Mouse (Mus musculus): ENCODE results near the gene Gucy1b1.
A peak's percentile ranks its signal among the peaks of the same experiment; 100 is the strongest.

Gucy1b1 gene

GRCm38 (mm10) chr3:82074201-82074851 is at the start of gene Gucy1b1:
TSS of gene Gucy1b1 (minus strand) at chr3:82074689.
- peak; percentile 38 to 44 for DNase-seq (ENCODE audit: low spot score in 2 of 2)

- no peak for DNase-seq (ENCODE audit: low spot score in 2 of 2)
These were observed 44.4 kb upstream of the Gucy1b1 start for GRCm38 (mm10) chr3:82118916-82119315.

- no peak for DNase-seq (ENCODE audit: low spot score in 2 of 2)
These were observed 38.0 kb upstream of the Gucy1b1 start for GRCm38 (mm10) chr3:82112439-82112838.

- no peak for DNase-seq (ENCODE audit: low spot score in 2 of 2)
These were observed 37.5 kb upstream of the Gucy1b1 start for GRCm38 (mm10) chr3:82111986-82112385.

- no peak for DNase-seq (ENCODE audit: low spot score in 2 of 2)
These were observed 34.5 kb upstream of the Gucy1b1 start for GRCm38 (mm10) chr3:82108951-82109350.

- no peak for DNase-seq (ENCODE audit: low spot score in 2 of 2)
These were observed 29.7 kb upstream of the Gucy1b1 start for GRCm38 (mm10) chr3:82104229-82104628.

- DNase-seq (ENCODE audit: low spot score in 2 of 2): no peak
These were observed 24.6 kb upstream of the Gucy1b1 start for GRCm38 (mm10) chr3:82099127-82099526.

- no peak for DNase-seq (ENCODE audit: low spot score in 2 of 2)
These were observed 22.3 kb upstream of the Gucy1b1 start for GRCm38 (mm10) chr3:82096801-82097200.

GRCm38 (mm10) chr3:82073741-82074181 is 728 bp downstream of the Gucy1b1 start:
- no peak for DNase-seq (ENCODE audit: low spot score in 2 of 2)

- no peak for DNase-seq (ENCODE audit: low spot score in 2 of 2)
These were observed 6.7 kb downstream of the Gucy1b1 start for GRCm38 (mm10) chr3:82067830-82068229.

GRCm38 (mm10) chr3:82061402-82062180 is 12.9 kb downstream of the Gucy1b1 start:
- DNase-seq (ENCODE audit: low spot score in 2 of 2): no peak

- no peak for DNase-seq (ENCODE audit: low spot score in 2 of 2)
These were observed 17.3 kb downstream of the Gucy1b1 start for GRCm38 (mm10) chr3:82057201-82057600.

GRCm38 (mm10) chr3:82054283-82054974 is 20.1 kb downstream of the Gucy1b1 start:
- no peak for DNase-seq (ENCODE audit: low spot score in 2 of 2)

- no peak for DNase-seq (ENCODE audit: low spot score in 2 of 2)
These were observed 22.5 kb downstream of the Gucy1b1 start for GRCm38 (mm10) chr3:82052029-82052428.

GRCm38 (mm10) chr3:82051468-82051867 is 23.0 kb downstream of the Gucy1b1 start:
- no peak for DNase-seq (ENCODE audit: low spot score in 2 of 2)

GRCm38 (mm10) chr3:82048681-82049080 is 25.8 kb downstream of the Gucy1b1 start:
- no peak for DNase-seq (ENCODE audit: low spot score in 2 of 2)

- DNase-seq (ENCODE audit: low spot score in 2 of 2): no peak
These were observed 26.4 kb downstream of the Gucy1b1 start for GRCm38 (mm10) chr3:82048078-82048477.

- DNase-seq (ENCODE audit: low spot score in 2 of 2): no peak
These were observed 27.3 kb downstream of the Gucy1b1 start for GRCm38 (mm10) chr3:82047100-82047753.

- DNase-seq (ENCODE audit: low spot score in 2 of 2): no peak
These were observed 28.4 kb downstream of the Gucy1b1 start for GRCm38 (mm10) chr3:82046087-82046486.

- no peak for DNase-seq (ENCODE audit: low spot score in 2 of 2)
These were observed 29.6 kb downstream of the Gucy1b1 start for GRCm38 (mm10) chr3:82044902-82045301.

GRCm38 (mm10) chr3:82043676-82044075 is 30.8 kb downstream of the Gucy1b1 start:
- DNase-seq (ENCODE audit: low spot score in 2 of 2): no peak
